Mouse (Mus musculus) C3H10T1/2 (cell line): Measurements from ENCODE around the gene Sbsn. TPM values are rescaled to one million over a fixed set of nuclear protein-coding genes. Genes with fewer than 3 reads are reported as not detected.

Experiments used
- polyA plus RNA-seq, 2 experiments: library from polyadenylated mRNA; unstranded; fragments of >200 nt; fragmentation: generic; extraction: Trizol; gene quantifications; one replicate each; pipeline ENCODE4 v1.2.1; 2012; ENCODE audit warnings: missing spikeins in 2 of 2

Sbsn gene
- polyA plus RNA-seq = 1 to 10 TPM; 1.0 to 2.6 TPM

GRCm38 (mm10) chr7:30751086-30751669 lies at the start of gene Sbsn:
Gene Sbsn (plus strand): TSS chr7:30751471.

GRCm38 (mm10) chr7:30711942-30712341 lies 39.3 kb upstream of the Sbsn start, which contains the start of gene Atp4a:
Gene Atp4a (plus strand): TSS chr7:30712209.

GRCm38 (mm10) chr7:30729396-30730063 lies 21.7 kb upstream of the Sbsn start, which contains the start of gene Tmem147:
Gene Tmem147 (minus strand): TSS chr7:30729540.

GRCm38 (mm10) chr7:30743617-30744016 lies 7.7 kb upstream of the Sbsn start, which contains the start of gene Gapdhs:
Gene Gapdhs (minus strand): TSS chr7:30743681.

GRCm38 (mm10) chr7:30763456-30763855 lies 12.2 kb downstream of the Sbsn start, which contains the start of gene Dmkn:
Gene Dmkn (plus strand): TSS chr7:30763756.

GRCm38 (mm10) chr7:30787377-30788022 lies 36.2 kb downstream of the Sbsn start, which contains the start of gene Krtdap:
Gene Krtdap (plus strand): TSS chr7:30787896.

Other genes with a start within 250 kb of the Sbsn start
- 10 to 100 TPM in 1 of 2 experiments, under 1 TPM in 1; 0.55 to 10.4 TPM for gene Arhgap33, start 216.4 kb upstream of the Sbsn start, polyA plus RNA-seq
- 100 to 1,000 TPM; 101 to 108 TPM for gene Hspb6, start 199.3 kb upstream of the Sbsn start, polyA plus RNA-seq
- 10 to 100 TPM in 1 of 2 experiments, 1 to 10 TPM in 1; 2.9 to 18.1 TPM for gene Proser3, start 199.2 kb upstream of the Sbsn start, polyA plus RNA-seq
- 10 to 100 TPM; 55.0 to 57.3 TPM for gene Lin37, start 191.6 kb upstream of the Sbsn start, polyA plus RNA-seq
- 10 to 100 TPM; 59.0 to 76.2 TPM for gene U2af1l4, start 188.2 kb upstream of the Sbsn start, polyA plus RNA-seq
- gene Gm49396, start 188.1 kb upstream of the Sbsn start, polyA plus RNA-seq = 1 to 10 TPM in 1 of 2 experiments, under 1 TPM in 1; 0.21 to 1.4 TPM
- 100 to 1,000 TPM; 203 to 206 TPM for gene Psenen, start 187.8 kb upstream of the Sbsn start, polyA plus RNA-seq
- gene Igflr1, start 186.0 kb upstream of the Sbsn start, polyA plus RNA-seq = 1 to 10 TPM in 1 of 2 experiments, under 1 TPM in 1; 0.18 to 1.6 TPM
- gene Kmt2b, start 162.7 kb upstream of the Sbsn start, polyA plus RNA-seq = 10 to 100 TPM in 1 of 2 experiments, 1 to 10 TPM in 1; 3.7 to 16.5 TPM
- gene Zbtb32, start 152.6 kb upstream of the Sbsn start, polyA plus RNA-seq = under 1 TPM; 0.05 to 0.28 TPM
- 1 to 10 TPM in 1 of 2 experiments, under 1 TPM in 1; 0.34 to 1.1 TPM for gene Upk1a, start 138.6 kb upstream of the Sbsn start, polyA plus RNA-seq
- 100 to 1,000 TPM; 929 to 961 TPM for gene Cox6b1, start 125.3 kb upstream of the Sbsn start, polyA plus RNA-seq
- gene Etv2, start 115.6 kb upstream of the Sbsn start, polyA plus RNA-seq = under 1 TPM in 1 of 2 experiments, not detected in 1; 0.05 TPM
- gene Rbm42, start 101.2 kb upstream of the Sbsn start, polyA plus RNA-seq = 100 to 1,000 TPM; 133 to 147 TPM
- 10 to 100 TPM; 15.2 to 16.6 TPM for gene Haus5, start 86.5 kb upstream of the Sbsn start, polyA plus RNA-seq
- gene Pmis2, start 79.9 kb upstream of the Sbsn start, polyA plus RNA-seq = not detected
- gene 2200002J24Rik, start 52.5 kb upstream of the Sbsn start, polyA plus RNA-seq = not detected
- not detected for gene Atp4a, start 39.3 kb upstream of the Sbsn start, polyA plus RNA-seq
- gene Tmem147, start 21.9 kb upstream of the Sbsn start, polyA plus RNA-seq = 100 to 1,000 TPM; 160 to 238 TPM
- not detected for gene Gapdhs, start 7.8 kb upstream of the Sbsn start, polyA plus RNA-seq
- gene Dmkn, start 12.3 kb downstream of the Sbsn start, polyA plus RNA-seq = not detected
- not detected for gene Krtdap, start 36.4 kb downstream of the Sbsn start, polyA plus RNA-seq
- gene Ffar2, start 72.3 kb downstream of the Sbsn start, polyA plus RNA-seq = not detected
- not detected for gene Ffar3, start 104.7 kb downstream of the Sbsn start, polyA plus RNA-seq
- not detected for gene Ffar1, start 110.1 kb downstream of the Sbsn start, polyA plus RNA-seq
- under 1 TPM in 1 of 2 experiments, not detected in 1; 0.01 TPM for gene Cd22, start 128.9 kb downstream of the Sbsn start, polyA plus RNA-seq
- under 1 TPM; 0.01 TPM for gene Mag, start 163.4 kb downstream of the Sbsn start, polyA plus RNA-seq
- gene Hamp2, start 173.2 kb downstream of the Sbsn start, polyA plus RNA-seq = not detected
- gene Hamp, start 192.6 kb downstream of the Sbsn start, polyA plus RNA-seq = not detected
- gene Usf2, start 205.3 kb downstream of the Sbsn start, polyA plus RNA-seq = 10 to 100 TPM; 71.5 to 88.2 TPM
- gene Lsr, start 222.0 kb downstream of the Sbsn start, polyA plus RNA-seq = under 1 TPM; 0.02 to 0.09 TPM
- gene Fam187b, start 222.3 kb downstream of the Sbsn start, polyA plus RNA-seq = under 1 TPM in 1 of 2 experiments, not detected in 1; 0.06 TPM